Mouse (Mus musculus): ENCODE results near the gene Klhl33. TPM values are rescaled to one million over a fixed set of nuclear protein-coding genes. Genes with fewer than 3 reads are reported as not detected.
"Not testable (repeated sequence)": the region's sequence is repeated elsewhere in the genome, so short reads cannot be mapped to it uniquely, and the experiment has no call there.

Klhl33 gene
- 0.15 and 0.22 TPM in 2 replicates for polyA plus RNA-seq (2015; fragmentation: Nextera tagmentation; extraction: Ambion mirVana)

GRCm38 (mm10) chr14:50897374-50897765, at the start of gene Klhl33:
TSS of gene Klhl33 (minus strand) at chr14:50897507.
- no peaks in the 10 kb centered on the region for H3K36me3 ChIP-seq
- no peaks in the 10 kb centered on the region for H3K9me3 ChIP-seq (replicated peaks)
- peaks cover 20% of the 10 kb centered on the region for H3K27me3 ChIP-seq
- no peak within 1 kb of the TSS for H3K27ac ChIP-seq
- peak within 1 kb of the TSS; percentile 45 for H3K4me3 ChIP-seq (replicated peaks)
- H3K4me2 ChIP-seq, result peak within 1 kb of the TSS; percentile 64
- H3K9ac ChIP-seq, result peak within 1 kb of the TSS; percentile 49
- ATAC-seq (ENCODE audit: low read depth) (no peak), DNase-seq (no peak)
- H3K4me1 ChIP-seq (replicated peaks), result peaks cover 8% of the 10 kb centered on the region
- 37% methylated on average over 7 of the region's 7 CpGs for WGBS (ENCODE audit: insufficient replicate concordance)

GRCm38 (mm10) chr14:50945526-50945925, 48.2 kb upstream of the Klhl33 start:
- ATAC-seq (ENCODE audit: low read depth); H3K9me3 ChIP-seq (replicated peaks); H3K27me3 ChIP-seq; DNase-seq: not testable (repeated sequence)
- Histone ChIP-seq H3K4me3 (replicated peaks) (peak overlapping the region; percentile 78), H3K4me1 (replicated peaks) (peaks cover 25% of the 10 kb centered on the region), H3K4me2 (peak overlapping the region; percentile 84), H3K36me3 (peaks cover 23% of the 10 kb centered on the region), H3K9ac (peak overlapping the region; percentile 85), H3K27ac (peak overlapping the region; percentile 91)
- WGBS (ENCODE audit: insufficient replicate concordance), result 4% methylated on average over 3 of the region's 3 CpGs

- H3K9ac ChIP-seq, result peak overlapping the region; percentile 85
- H3K36me3 ChIP-seq, result peaks cover 21% of the 10 kb centered on the region
- not testable (repeated sequence) for H3K27me3 ChIP-seq; H3K9me3 ChIP-seq (replicated peaks); DNase-seq; ATAC-seq (ENCODE audit: low read depth)
- peaks cover 25% of the 10 kb centered on the region for H3K4me1 ChIP-seq (replicated peaks)
- H3K4me3 ChIP-seq (replicated peaks), result peak overlapping the region; percentile 78
- H3K27ac ChIP-seq, result peak overlapping the region; percentile 91
- peak overlapping the region; percentile 84 for H3K4me2 ChIP-seq
- WGBS (ENCODE audit: insufficient replicate concordance), result 6% methylated on average over 6 of the region's 6 CpGs
Observed at GRCm38 (mm10) chr14:50945081-50945480, 47.8 kb upstream of the Klhl33 start.

GRCm38 (mm10) chr14:50944668-50945033, 47.3 kb upstream of the Klhl33 start:
- peak; percentile 89 for ATAC-seq (ENCODE audit: low read depth)
- not testable (repeated sequence) for H3K9me3 ChIP-seq (replicated peaks); H3K27me3 ChIP-seq; DNase-seq
- Histone ChIP-seq H3K9ac (peak overlapping the region; percentile 85), H3K4me2 (peak overlapping the region; percentile 84), H3K4me1 (replicated peaks) (peaks cover 25% of the 10 kb centered on the region), H3K4me3 (replicated peaks) (peak overlapping the region; percentile 78), H3K36me3 (peaks cover 20% of the 10 kb centered on the region), H3K27ac (peak overlapping the region; percentile 91)
- under 1% methylated on average over 15 of the region's 15 CpGs for WGBS (ENCODE audit: insufficient replicate concordance)

GRCm38 (mm10) chr14:50943932-50944667, 46.8 kb upstream of the Klhl33 start, which contains the start of gene Gm49342:
TSS of gene Gm49342 (plus strand) at chr14:50944517.
- peak within 1 kb of the TSS; percentile 91 for H3K27ac ChIP-seq
- H3K4me2 ChIP-seq, result peak within 1 kb of the TSS; percentile 84
- peaks cover 14% of the 10 kb centered on the region for H3K36me3 ChIP-seq
- peak within 1 kb of the TSS; percentile 78 for H3K4me3 ChIP-seq (replicated peaks)
- H3K4me1 ChIP-seq (replicated peaks), result peaks cover 25% of the 10 kb centered on the region
- 7% methylated on average over 31 of the region's 31 CpGs for WGBS (ENCODE audit: insufficient replicate concordance)
- H3K9ac ChIP-seq, result peak within 1 kb of the TSS; percentile 85
- no peaks in the 10 kb centered on the region for H3K9me3 ChIP-seq (replicated peaks)
- DNase-seq, result peak; percentile 91
- peak; percentile 97 for ATAC-seq (ENCODE audit: low read depth)
- no peaks in the 10 kb centered on the region for H3K27me3 ChIP-seq

- Histone ChIP-seq H3K4me2 (no peak overlapping the region), H3K9ac (no peak overlapping the region), H3K27ac (no peak overlapping the region), H3K36me3 (no peaks in the 10 kb centered on the region), H3K9me3 (replicated peaks) (no peaks in the 10 kb centered on the region), H3K4me3 (replicated peaks) (no peak overlapping the region), H3K27me3 (no peaks in the 10 kb centered on the region), H3K4me1 (replicated peaks) (peaks cover 4% of the 10 kb centered on the region)
- no peak for DNase-seq
- WGBS (ENCODE audit: insufficient replicate concordance), result 7% methylated on average over 2 of the region's 2 CpGs
- ATAC-seq (ENCODE audit: low read depth), result no peak
Observed at GRCm38 (mm10) chr14:50938940-50939339, 41.6 kb upstream of the Klhl33 start.

GRCm38 (mm10) chr14:50938119-50938908, 41.0 kb upstream of the Klhl33 start:
- H3K36me3 ChIP-seq, result no peaks in the 10 kb centered on the region
- 76% methylated on average over 3 of the region's 3 CpGs for WGBS (ENCODE audit: insufficient replicate concordance)
- no peak overlapping the region for H3K27ac ChIP-seq
- ATAC-seq (ENCODE audit: low read depth) (no peak), DNase-seq (no peak)
- H3K4me2 ChIP-seq, result no peak overlapping the region
- H3K4me1 ChIP-seq (replicated peaks), result no peaks in the 10 kb centered on the region; the same call in 1 of the 2 replicates
- H3K9me3 ChIP-seq (replicated peaks), result no peaks in the 10 kb centered on the region
- H3K4me3 ChIP-seq (replicated peaks), result no peak overlapping the region
- H3K9ac ChIP-seq, result no peak overlapping the region
- no peaks in the 10 kb centered on the region for H3K27me3 ChIP-seq

GRCm38 (mm10) chr14:50936649-50937048, 39.3 kb upstream of the Klhl33 start:
- no peak overlapping the region for H3K4me3 ChIP-seq (replicated peaks)
- H3K9ac ChIP-seq, result no peak overlapping the region
- DNase-seq (no peak), ATAC-seq (ENCODE audit: low read depth) (no peak)
- no peaks in the 10 kb centered on the region for H3K36me3 ChIP-seq
- peaks cover 8% of the 10 kb centered on the region for H3K4me1 ChIP-seq (replicated peaks)
- no peaks in the 10 kb centered on the region for H3K9me3 ChIP-seq (replicated peaks)
- no peaks in the 10 kb centered on the region for H3K27me3 ChIP-seq
- no peak overlapping the region for H3K4me2 ChIP-seq
- WGBS (ENCODE audit: insufficient replicate concordance), result 49% methylated on average over 1 of the region's 1 CpGs
- no peak overlapping the region for H3K27ac ChIP-seq

GRCm38 (mm10) chr14:50931493-50932020, 34.2 kb upstream of the Klhl33 start:
- Histone ChIP-seq H3K9ac (peak overlapping the region; percentile 73), H3K27me3 (no peaks in the 10 kb centered on the region), H3K9me3 (replicated peaks) (no peaks in the 10 kb centered on the region), H3K4me2 (peak overlapping the region; percentile 93), H3K4me3 (replicated peaks) (peak overlapping the region; percentile 94), H3K27ac (peak overlapping the region; percentile 90), H3K4me1 (replicated peaks) (peaks cover 42% of the 10 kb centered on the region), H3K36me3 (peaks cover 32% of the 10 kb centered on the region)
- no peak for ATAC-seq (ENCODE audit: low read depth)
- DNase-seq, result no peak
- WGBS (ENCODE audit: insufficient replicate concordance), result 14% methylated on average over 12 of the region's 12 CpGs

GRCm38 (mm10) chr14:50930754-50931492, 33.6 kb upstream of the Klhl33 start, which contains the start of the genes Pip4p1 and Pnp:
TSS of gene Pip4p1 (minus strand) at chr14:50930856.
TSS of gene Pnp (plus strand) at chr14:50931082.
- H3K4me3 ChIP-seq (replicated peaks), result peak within 1 kb of the TSS; percentile 94
- WGBS (ENCODE audit: insufficient replicate concordance), result under 1% methylated on average over 68 of the region's 68 CpGs
- peak within 1 kb of the TSS; percentile 97 for H3K9ac ChIP-seq
- H3K27me3 ChIP-seq, result no peaks in the 10 kb centered on the region
- peak within 1 kb of the TSS; percentile 93 for H3K4me2 ChIP-seq
- H3K9me3 ChIP-seq (replicated peaks), result no peaks in the 10 kb centered on the region
- peak within 1 kb of the TSS; percentile 90 for H3K27ac ChIP-seq
- ATAC-seq (ENCODE audit: low read depth) (peak; percentile 95), DNase-seq (peak; percentile 99)
- peaks cover 49% of the 10 kb centered on the region for H3K4me1 ChIP-seq (replicated peaks)
- peaks cover 38% of the 10 kb centered on the region for H3K36me3 ChIP-seq
